Mouse (Mus musculus) cerebellum, adult (tissue): ENCODE measurements around the gene Slc25a13.
"Not testable (repeated sequence)": the region's sequence is repeated elsewhere in the genome, so short reads cannot be mapped to it uniquely, and the experiment has no call there.

Source experiments
- ATAC-seq: cut with Nextera tagmentation; 2 replicates; pipeline ENCODE4 v1.9.2; 2017; ENCODE audit warnings: mild to moderate bottlenecking, moderate library complexity, mixed read lengths; ENCODE audit not compliant: insufficient number of reproducible peaks, low FRiP score, low TSS enrichment

The Slc25a13 gene

DNA sequence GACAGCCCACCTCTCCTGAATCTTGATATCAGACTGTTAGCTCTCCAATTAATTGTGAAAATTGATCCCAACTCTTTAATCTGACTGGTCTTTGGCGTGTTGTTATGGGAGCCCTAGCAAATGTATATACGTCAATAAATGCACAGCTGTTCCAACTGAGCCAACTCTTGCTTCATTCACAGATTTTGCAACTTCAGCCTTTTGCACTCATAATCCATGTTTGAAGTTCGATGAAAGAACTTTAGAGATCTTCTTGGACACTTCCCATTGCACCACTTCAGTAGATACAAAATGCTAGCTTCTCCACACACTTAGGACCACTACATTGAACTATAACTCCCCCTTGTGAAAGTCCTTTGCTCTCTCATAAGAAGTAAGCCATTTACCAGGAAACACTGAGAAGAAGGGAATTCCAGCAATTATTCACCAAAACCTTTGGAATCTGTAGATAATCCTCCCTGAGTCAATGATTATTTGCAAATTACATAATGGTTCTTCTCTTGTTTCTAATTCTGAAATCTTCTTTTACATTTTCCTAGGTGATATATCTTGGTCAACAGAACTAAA is 11.3 kb downstream of the Slc25a13 start:
- no peak for ATAC-seq

GRCm38 (mm10) chr6:6202451-6202850 is 14.5 kb downstream of the Slc25a13 start:
- no peak for ATAC-seq

GRCm38 (mm10) chr6:6201977-6202376 is 15.0 kb downstream of the Slc25a13 start:
- ATAC-seq = no peak

- ATAC-seq = no peak
These were observed 17.7 kb downstream of the Slc25a13 start for GRCm38 (mm10) chr6:6199138-6199870.

- ATAC-seq = not testable (repeated sequence)
These were observed 18.9 kb downstream of the Slc25a13 start for GRCm38 (mm10) chr6:6198056-6198455.

DNA sequence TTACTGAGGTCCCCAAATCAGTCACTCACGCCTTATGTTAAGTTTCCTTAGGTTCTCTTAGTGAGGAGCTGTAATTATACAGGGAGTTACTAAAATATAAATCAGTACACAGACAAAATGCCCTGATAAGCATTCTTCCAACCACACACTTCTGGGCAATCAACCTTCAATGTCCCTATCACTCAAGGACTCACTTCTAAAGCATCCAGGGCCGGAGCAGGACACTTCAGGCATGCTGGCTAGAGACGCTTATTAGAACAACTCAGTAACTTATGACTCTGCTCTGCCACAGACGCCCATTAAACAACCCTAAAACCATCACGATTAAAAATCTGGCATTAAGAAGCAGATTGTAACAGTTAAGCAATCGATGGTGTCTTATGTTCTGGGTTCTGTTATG is 19.6 kb downstream of the Slc25a13 start:
- no peak for ATAC-seq

- no peak for ATAC-seq
These were observed 20.4 kb downstream of the Slc25a13 start for GRCm38 (mm10) chr6:6196527-6196926.

GRCm38 (mm10) chr6:6194831-6195230 is 22.1 kb downstream of the Slc25a13 start:
- no peak for ATAC-seq

DNA sequence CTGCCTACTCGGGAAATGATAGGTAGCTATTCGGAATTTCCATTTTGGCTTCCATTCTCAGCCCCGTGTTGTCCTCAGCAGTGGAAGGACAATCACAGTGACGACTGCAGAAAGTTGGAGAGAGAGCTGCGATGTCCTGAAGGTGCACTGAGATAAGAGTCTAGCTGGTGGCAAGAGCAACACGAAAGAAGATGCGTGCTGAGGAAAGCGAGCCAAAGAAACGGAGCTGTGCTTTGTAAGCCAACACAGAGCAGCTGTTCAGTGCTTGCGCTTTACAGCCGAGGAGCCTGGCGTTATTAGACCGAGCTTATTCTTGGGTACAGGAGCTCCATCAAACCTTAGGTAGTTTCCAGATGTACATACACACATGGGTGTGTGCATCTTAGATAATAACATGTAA is 23.1 kb downstream of the Slc25a13 start:
- ATAC-seq = no peak

DNA sequence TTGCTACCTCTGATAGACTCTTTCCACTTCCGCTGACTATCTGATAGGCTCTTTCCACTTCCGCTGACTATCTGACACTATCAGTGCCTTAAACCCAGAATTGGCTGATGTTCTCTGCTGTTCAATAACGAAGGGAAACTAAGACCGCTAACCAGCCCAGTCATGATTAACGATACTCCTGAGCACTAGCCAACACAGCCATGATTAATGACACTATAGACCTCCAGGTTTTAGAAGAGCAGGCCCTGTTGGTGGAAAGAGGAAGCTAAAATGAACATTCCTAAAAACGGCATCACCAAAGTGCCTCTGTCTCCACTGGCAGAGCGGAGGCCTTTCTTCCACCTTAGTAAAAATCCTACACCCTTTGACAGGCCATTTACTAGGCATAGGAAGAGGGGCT is 24.6 kb downstream of the Slc25a13 start:
- no peak for ATAC-seq

DNA sequence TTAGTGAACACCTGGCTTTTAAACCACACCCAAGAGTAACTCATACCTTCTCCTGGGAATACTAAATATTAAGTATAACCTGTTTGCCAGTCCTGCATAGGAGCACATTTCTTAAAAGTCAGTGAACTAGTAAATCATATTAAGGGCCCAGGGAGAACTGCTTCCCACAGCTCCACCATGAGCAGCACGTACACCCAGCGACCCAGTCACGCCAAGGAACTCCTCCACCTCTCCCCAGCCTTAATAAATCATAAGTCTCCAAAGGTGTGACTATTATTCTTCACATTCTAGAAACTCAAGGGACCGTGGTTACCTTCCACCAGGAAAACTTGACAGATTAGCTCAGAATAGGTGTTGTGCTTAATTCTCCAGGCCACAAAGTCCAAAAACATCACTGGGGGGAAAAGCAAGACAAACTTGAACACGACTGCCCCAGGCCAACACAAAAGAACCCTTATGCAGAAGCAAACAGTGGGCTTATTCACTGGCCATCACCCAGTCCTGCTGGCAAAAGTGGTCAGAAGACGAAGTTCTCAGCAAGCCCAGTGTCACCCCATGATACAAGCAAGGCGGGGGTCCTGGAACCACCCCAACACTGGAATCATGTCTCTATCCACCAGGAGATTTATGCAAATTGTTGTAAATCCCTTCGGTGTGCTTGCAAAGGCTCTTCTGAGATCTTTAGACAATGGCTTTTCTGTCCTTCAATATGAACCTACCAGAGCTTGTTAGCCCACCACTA is 25.2 kb downstream of the Slc25a13 start:
- ATAC-seq = no peak

DNA sequence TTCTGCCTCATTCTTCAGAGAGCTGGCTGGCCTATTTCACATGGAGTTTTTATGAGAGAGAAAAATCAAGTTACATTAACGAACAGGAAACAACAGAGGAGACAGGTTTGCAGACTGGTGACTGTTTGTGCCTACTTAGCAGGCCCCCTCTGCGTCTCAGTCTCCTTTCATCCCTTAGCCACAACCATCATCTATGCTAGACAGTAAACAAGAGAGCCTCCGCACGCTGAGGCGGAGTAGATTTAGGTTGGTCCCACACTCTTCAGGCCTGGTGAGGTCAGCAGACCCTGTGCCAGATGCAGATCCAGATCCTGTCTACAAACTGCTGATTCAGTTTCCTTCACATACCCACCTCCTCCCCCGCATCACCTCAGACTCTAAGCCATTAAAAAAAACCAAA is 28.0 kb downstream of the Slc25a13 start:
- ATAC-seq = no peak

GRCm38 (mm10) chr6:6186468-6186867 is 30.5 kb downstream of the Slc25a13 start:
- ATAC-seq = no peak

DNA sequence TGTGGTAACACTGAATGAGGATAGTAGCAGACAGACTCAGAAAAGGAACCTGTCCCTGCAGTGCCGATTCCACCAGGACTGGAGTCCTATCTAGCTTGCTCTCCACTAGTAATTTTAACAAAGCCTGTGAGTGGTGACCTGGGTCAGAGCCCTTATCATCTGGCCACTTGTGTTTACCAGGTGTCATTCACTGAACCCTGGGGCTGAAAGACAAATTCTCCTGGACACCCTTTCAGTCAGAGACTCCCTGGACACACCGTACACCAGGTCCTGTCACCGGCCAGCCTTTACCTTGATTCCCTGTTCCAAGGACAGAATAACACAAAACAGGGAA is 31.3 kb downstream of the Slc25a13 start:
- no peak for ATAC-seq

GRCm38 (mm10) chr6:6184921-6185734 is 31.8 kb downstream of the Slc25a13 start:
- no peak for ATAC-seq

- no peak for ATAC-seq
These were observed 33.4 kb downstream of the Slc25a13 start for GRCm38 (mm10) chr6:6183601-6184000.

- ATAC-seq = no peak
These were observed 34.8 kb downstream of the Slc25a13 start for GRCm38 (mm10) chr6:6182191-6182590.

DNA sequence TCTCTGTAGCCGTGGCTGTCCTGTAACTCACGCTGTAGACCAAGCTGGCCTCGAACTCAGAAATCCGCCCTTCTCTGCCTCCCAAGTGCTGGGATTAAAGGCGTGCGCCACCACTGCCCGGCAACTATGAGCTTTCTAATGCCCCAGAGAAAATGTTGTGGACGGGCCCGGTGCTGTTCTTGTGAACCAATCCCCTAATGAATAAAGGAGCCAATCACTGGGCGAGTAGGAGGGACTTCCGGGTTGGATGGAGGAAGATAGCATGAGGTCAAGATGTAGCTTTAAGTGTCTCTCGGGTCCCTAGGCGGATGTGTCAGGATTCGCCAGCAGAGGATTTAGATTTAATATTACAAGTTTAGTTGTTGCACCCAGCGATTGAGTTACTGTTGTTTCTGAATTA is 38.6 kb downstream of the Slc25a13 start:
- ATAC-seq = not testable (repeated sequence)

GRCm38 (mm10) chr6:6175350-6175971 is 41.5 kb downstream of the Slc25a13 start:
- no peak for ATAC-seq

- no peak for ATAC-seq
These were observed 42.9 kb downstream of the Slc25a13 start for GRCm38 (mm10) chr6:6173935-6174561.
